Mouse (Mus musculus) lung, postnatal 0 days (tissue): ENCODE results near the gene Phykpl. TPM values are rescaled to one million over a fixed set of nuclear protein-coding genes. Genes with fewer than 3 reads are reported as not detected.
A peak's percentile ranks its signal among the peaks of the same experiment; 100 is the strongest.
"Not testable (repeated sequence)": the region's sequence is repeated elsewhere in the genome, so short reads cannot be mapped to it uniquely, and the experiment has no call there.

Experiments used
- ATAC-seq: fragments of 200-750 bp; cut with Nextera tagmentation; 2 replicates; pipeline ENCODE4 v1.8.0; 2017; ENCODE audit warnings: moderate library complexity
- DNase-seq: peaks from one replicate; pipeline ENCODE4 v3.0.0-alpha.2; 2016; ENCODE audit warnings: low spot score
- H3K27ac ChIP-seq: fragments of 300-500 bp; sonication (generic); 2 replicates; pipeline ENCODE4 v1.5.1; 2014; ENCODE audit warnings: antibody characterized with exemption, mild to moderate bottlenecking, low read length, mixed read lengths
- H3K27me3 ChIP-seq: fragments of 300-500 bp; sonication (generic); replicated peaks from 2 replicates; pipeline ENCODE4 v1.6.1; 2014; ENCODE audit warnings: low read length, mixed read lengths; ENCODE audit not compliant: insufficient read depth
- H3K36me3 ChIP-seq: fragments of 300-500 bp; sonication (generic); 2 replicates; pipeline ENCODE4 v1.6.1; 2014; ENCODE audit warnings: low read length, mixed read lengths; ENCODE audit not compliant: insufficient read depth
- H3K4me1 ChIP-seq: fragments of 300-500 bp; sonication (generic); 2 replicates; pipeline ENCODE4 v1.6.1; 2014; ENCODE audit warnings: antibody characterized with exemption, low read depth, low read length, mixed read lengths; ENCODE audit not compliant: insufficient read depth
- H3K4me2 ChIP-seq: fragments of 300-500 bp; sonication (generic); replicated peaks from 2 replicates; pipeline ENCODE4 v1.6.1; 2014; ENCODE audit warnings: low read depth, mild to moderate bottlenecking, low read length, moderate library complexity, mixed read lengths
- H3K4me3 ChIP-seq: fragments of 300-500 bp; sonication (generic); 2 replicates; pipeline ENCODE4 v1.5.1; 2014; ENCODE audit warnings: low read depth, low read length
- H3K9ac ChIP-seq: fragments of 300-500 bp; sonication (generic); replicated peaks from 2 replicates; pipeline ENCODE4 v1.6.1; 2014; ENCODE audit warnings: low read depth, mild to moderate bottlenecking
- H3K9me3 ChIP-seq: fragments of 300-500 bp; sonication (generic); 2 replicates; pipeline ENCODE4 v1.6.1; 2016; ENCODE audit warnings: low read length, mixed read lengths
- CTCF ChIP-seq: IDR thresholded peaks from 2 replicates; pipeline ENCODE4 v1.5.1; 2016; ENCODE audit warnings: antibody characterized with exemption, mild to moderate bottlenecking
- EP300 ChIP-seq: IDR thresholded peaks from 2 replicates; pipeline ENCODE4 v1.6.1; 2016; ENCODE audit warnings: antibody characterized with exemption, mild to moderate bottlenecking, control low read depth
- WGBS: fragments of 180-500 bp; shearing (Covaris S2); extraction: QIAGEN DNeasy Blood & Tissue Kit; methylation state at CpG from one replicate; pipeline ENCODE4 v1.1.7; 2014; 5-methylcytosine and 5-hydroxymethylcytosine counted together
- polyA plus RNA-seq: library from polyadenylated mRNA; unstranded; fragments of >200 nt; fragmentation: Nextera tagmentation; extraction: Ambion mirVana; gene quantifications from 2 replicates; pipeline ENCODE4 v1.2.1, GENCODE M21; 2015

Gene Phykpl
- polyA plus RNA-seq, 1 experiment from 2014 or later, result 10.8 TPM

GRCm38 (mm10) chr11:51625187-51625820 lies 40.7 kb downstream of the Phykpl start:
- Histone ChIP-seq H3K4me2 (no peak overlapping the region), H3K27ac (no peak overlapping the region), H3K9ac (no peak overlapping the region), H3K27me3 (no peaks in the 10 kb centered on the region), H3K4me1 (peaks cover 4% of the 10 kb centered on the region), H3K36me3 (peaks cover 44% of the 10 kb centered on the region), H3K4me3 (no peak overlapping the region), H3K9me3 (no peaks in the 10 kb centered on the region)
- DNase-seq, result no peak
- no peak for ATAC-seq
- TF ChIP-seq EP300, result no peak
- TF ChIP-seq CTCF, result no peak
- 76% methylated on average over 5 of the region's 5 CpGs for WGBS

GRCm38 (mm10) chr11:51627425-51627824 lies 42.9 kb downstream of the Phykpl start:
- 91% methylated on average over 9 of the region's 9 CpGs for WGBS
- Histone ChIP-seq H3K4me1 (no peaks in the 10 kb centered on the region), H3K36me3 (peaks cover 44% of the 10 kb centered on the region), H3K27me3 (no peaks in the 10 kb centered on the region), H3K4me2 (no peak overlapping the region), H3K9ac (no peak overlapping the region), H3K9me3 (no peaks in the 10 kb centered on the region), H3K4me3 (no peak overlapping the region), H3K27ac (no peak overlapping the region)
- ATAC-seq, result no peak
- DNase-seq, result no peak
- TF ChIP-seq CTCF (no peak), EP300 (no peak)

- TF ChIP-seq EP300, result no peak
- TF ChIP-seq CTCF, result no peak
- Histone ChIP-seq H3K4me3 (no peak overlapping the region), H3K9me3 (no peaks in the 10 kb centered on the region), H3K4me2 (no peak overlapping the region), H3K27me3 (no peaks in the 10 kb centered on the region), H3K27ac (no peak overlapping the region), H3K4me1 (no peaks in the 10 kb centered on the region), H3K36me3 (peaks cover 39% of the 10 kb centered on the region), H3K9ac (no peak overlapping the region)
- WGBS, result 82% methylated on average over 8 of the region's 8 CpGs
- no peak for DNase-seq
- no peak for ATAC-seq
These were observed 43.4 kb downstream of the Phykpl start for GRCm38 (mm10) chr11:51627907-51628306.

- Histone ChIP-seq H3K4me3 (no peak overlapping the region), H3K9ac (no peak overlapping the region), H3K4me2 (no peak overlapping the region), H3K9me3 (no peaks in the 10 kb centered on the region), H3K27ac (no peak overlapping the region), H3K36me3 (peaks cover 22% of the 10 kb centered on the region), H3K27me3 (no peaks in the 10 kb centered on the region), H3K4me1 (no peaks in the 10 kb centered on the region)
- 76% methylated on average over 15 of the region's 15 CpGs for WGBS
- TF ChIP-seq EP300, result no peak
- no peak for ATAC-seq
- DNase-seq, result no peak
These were observed 45.2 kb downstream of the Phykpl start for GRCm38 (mm10) chr11:51629651-51630314.

GRCm38 (mm10) chr11:51632130-51632753 lies 47.7 kb downstream of the Phykpl start:
- H3K4me1 ChIP-seq, result no peaks in the 10 kb centered on the region
- WGBS, result 76% methylated on average over 6 of the region's 6 CpGs
- no peaks in the 10 kb centered on the region for H3K27me3 ChIP-seq
- ATAC-seq (no peak), DNase-seq (no peak)
- H3K9me3 ChIP-seq, result no peaks in the 10 kb centered on the region
- H3K4me2 ChIP-seq, result no peak overlapping the region
- no peak overlapping the region for H3K9ac ChIP-seq
- H3K36me3 ChIP-seq, result peaks cover 7% of the 10 kb centered on the region; the same call in 1 of the 2 replicates
- TF ChIP-seq EP300 (no peak), CTCF (no peak)
- H3K4me3 ChIP-seq, result no peak overlapping the region
- H3K27ac ChIP-seq, result peak overlapping the region; percentile 57; the same call in 1 of the 2 replicates

GRCm38 (mm10) chr11:51633200-51633599 lies 48.6 kb downstream of the Phykpl start:
- not testable (repeated sequence) for H3K4me1 ChIP-seq, H3K36me3 ChIP-seq, H3K27me3 ChIP-seq, H3K27ac ChIP-seq, H3K9ac ChIP-seq, DNase-seq, H3K9me3 ChIP-seq, H3K4me3 ChIP-seq, ATAC-seq, H3K4me2 ChIP-seq
- 93% methylated on average over 7 of the region's 7 CpGs for WGBS
